Mouse (Mus musculus) hindbrain, embryonic 11.5 days (tissue): ENCODE data around the gene Olfr315. TPM values are rescaled to one million over a fixed set of nuclear protein-coding genes. Genes with fewer than 3 reads are reported as not detected.

ENCODE experiments used
- ATAC-seq: fragments of 200-750 bp; cut with Nextera tagmentation; 2 replicates; pipeline ENCODE4 v1.8.0; 2017; ENCODE audit warnings: mild to moderate bottlenecking, moderate TSS enrichment, moderate library complexity; ENCODE audit not compliant: low FRiP score
- DNase-seq: peaks from one replicate; pipeline ENCODE4 v3.0.0-alpha.2; 2015; ENCODE audit warnings: low spot score
- H3K27ac ChIP-seq: fragments of 300-500 bp; sonication (generic); 2 replicates; pipeline ENCODE4 v1.5.1; 2014; ENCODE audit warnings: mild to moderate bottlenecking, low read depth, low read length
- H3K27me3 ChIP-seq: fragments of 300-500 bp; sonication (generic); 2 replicates; pipeline ENCODE4 v1.6.1; 2014; ENCODE audit warnings: mild to moderate bottlenecking, low read length, moderate library complexity, mixed read lengths; ENCODE audit not compliant: control insufficient read depth, insufficient read depth
- H3K36me3 ChIP-seq: fragments of 300-500 bp; sonication (generic); 2 replicates; pipeline ENCODE4 v1.6.1; 2014; ENCODE audit warnings: mild to moderate bottlenecking, low read length, moderate library complexity, mixed read lengths; ENCODE audit not compliant: control insufficient read depth, insufficient read depth
- H3K4me1 ChIP-seq: fragments of 300-500 bp; sonication (generic); replicated peaks from 2 replicates; pipeline ENCODE4 v1.6.1; 2014; ENCODE audit warnings: low read length, mixed read lengths; ENCODE audit not compliant: control insufficient read depth, insufficient read depth
- H3K4me2 ChIP-seq: fragments of 300-500 bp; sonication (generic); replicated peaks from 2 replicates; pipeline ENCODE4 v1.6.1; 2014; ENCODE audit warnings: mild to moderate bottlenecking, low read depth, low read length
- H3K4me3 ChIP-seq: fragments of 300-500 bp; sonication (generic); 2 replicates; pipeline ENCODE4 v1.5.1; 2014; ENCODE audit warnings: low read depth, low read length
- H3K9ac ChIP-seq: fragments of 300-500 bp; sonication (generic); 2 replicates; pipeline ENCODE4 v1.6.1; 2014; ENCODE audit warnings: low read depth, low read length
- H3K9me3 ChIP-seq: fragments of 300-500 bp; sonication (generic); 2 replicates; pipeline ENCODE4 v1.6.1; 2016; ENCODE audit warnings: low read length; ENCODE audit not compliant: control insufficient read depth
- WGBS: fragments of 180-500 bp; shearing (Covaris S2); extraction: QIAGEN DNeasy Blood & Tissue Kit; methylation state at CpG from one replicate; pipeline ENCODE4 v1.1.7; 2014; 5-methylcytosine and 5-hydroxymethylcytosine counted together
- polyA plus RNA-seq: library from polyadenylated mRNA; unstranded; fragments of >200 nt; fragmentation: Nextera tagmentation; extraction: Ambion mirVana; gene quantifications from 2 replicates; pipeline ENCODE4 v1.2.1, GENCODE M21; 2014

Gene Olfr315
- polyA plus RNA-seq, 1 experiment from 2014 or later, result not detected

DNA sequence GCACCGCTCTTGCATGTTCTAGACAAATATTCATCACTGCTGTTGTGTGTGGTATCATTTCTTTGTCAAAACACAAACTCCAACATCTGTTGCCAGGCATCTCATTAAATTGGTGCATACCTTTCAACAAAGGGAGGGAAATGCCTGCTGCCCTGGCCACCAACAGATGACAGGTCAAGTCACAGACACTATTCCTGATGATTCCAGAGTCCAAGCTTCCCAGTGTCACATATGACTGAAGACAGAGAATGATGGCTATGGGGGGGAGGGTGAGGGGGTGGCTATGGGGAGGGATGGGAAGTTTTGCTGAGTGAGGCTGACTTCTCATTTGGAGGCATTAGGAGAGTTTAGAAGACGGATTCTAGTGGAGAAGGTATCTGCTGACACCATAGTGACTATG lies 11.2 kb downstream of the Olfr315 start:
- H3K4me1 ChIP-seq, result no peaks in the 10 kb centered on the region
- H3K27ac ChIP-seq, result no peak overlapping the region
- H3K9me3 ChIP-seq, result no peaks in the 10 kb centered on the region
- no peaks in the 10 kb centered on the region for H3K27me3 ChIP-seq
- H3K9ac ChIP-seq, result no peak overlapping the region
- no peak overlapping the region for H3K4me2 ChIP-seq
- H3K36me3 ChIP-seq, result no peaks in the 10 kb centered on the region
- ATAC-seq (no peak), DNase-seq (no peak)
- 74% methylated on average over 2 of the region's 2 CpGs for WGBS
- no peak overlapping the region for H3K4me3 ChIP-seq

DNA sequence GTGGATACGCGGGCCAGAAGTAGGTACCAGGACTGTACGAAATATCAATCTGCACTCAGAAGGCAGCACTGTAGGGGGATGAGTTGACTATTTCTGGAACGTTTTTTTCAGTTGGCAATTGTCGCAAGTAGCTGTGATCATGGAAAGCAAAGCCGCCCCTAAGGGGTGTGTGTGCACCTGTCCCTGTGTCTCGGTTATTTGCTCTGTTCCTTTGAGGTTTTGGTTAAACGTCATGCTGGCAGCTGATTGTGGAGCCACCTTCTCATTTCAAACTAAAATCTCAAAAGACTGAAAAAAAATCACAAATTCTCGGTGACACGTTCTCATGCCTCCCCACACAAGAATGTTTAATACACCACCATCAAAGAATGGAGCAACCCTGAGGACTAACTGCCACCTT lies 14.7 kb downstream of the Olfr315 start:
- Histone ChIP-seq H3K9me3 (no peaks in the 10 kb centered on the region), H3K4me3 (no peak overlapping the region), H3K27me3 (no peaks in the 10 kb centered on the region), H3K4me2 (no peak overlapping the region), H3K4me1 (no peaks in the 10 kb centered on the region), H3K9ac (no peak overlapping the region), H3K36me3 (no peaks in the 10 kb centered on the region), H3K27ac (no peak overlapping the region)
- DNase-seq (no peak), ATAC-seq (no peak)
- 90% methylated on average over 10 of the region's 10 CpGs for WGBS

DNA sequence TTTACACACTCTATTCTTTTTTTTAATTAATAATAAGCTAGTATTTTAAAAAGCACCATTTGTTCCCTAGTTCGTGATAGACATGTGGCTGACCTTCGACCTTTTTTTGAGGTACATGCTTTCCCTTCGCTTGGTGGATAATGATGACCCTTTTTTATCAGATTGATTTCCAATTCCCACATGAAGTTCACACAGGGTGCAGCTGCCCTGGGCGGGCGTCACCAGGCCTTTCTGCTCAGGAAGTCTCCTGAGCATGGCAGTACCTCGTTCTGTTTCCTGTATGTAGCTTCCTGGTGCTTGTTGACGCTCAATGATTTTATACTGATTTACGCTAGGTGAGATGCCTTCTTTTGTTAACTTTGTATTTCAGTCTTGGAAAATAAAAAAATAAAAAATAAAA lies 15.4 kb downstream of the Olfr315 start:
- no peaks in the 10 kb centered on the region for H3K4me1 ChIP-seq
- H3K9me3 ChIP-seq, result no peaks in the 10 kb centered on the region
- 89% methylated on average over 8 of the region's 8 CpGs for whole genome bisulfite sequencing
- DNase-seq, result no peak
- no peaks in the 10 kb centered on the region for H3K36me3 ChIP-seq
- H3K9ac ChIP-seq, result no peak overlapping the region
- no peak overlapping the region for H3K4me2 ChIP-seq
- H3K27me3 ChIP-seq, result no peaks in the 10 kb centered on the region
- no peak for ATAC-seq
- no peak overlapping the region for H3K27ac ChIP-seq
- no peak overlapping the region for H3K4me3 ChIP-seq

DNA sequence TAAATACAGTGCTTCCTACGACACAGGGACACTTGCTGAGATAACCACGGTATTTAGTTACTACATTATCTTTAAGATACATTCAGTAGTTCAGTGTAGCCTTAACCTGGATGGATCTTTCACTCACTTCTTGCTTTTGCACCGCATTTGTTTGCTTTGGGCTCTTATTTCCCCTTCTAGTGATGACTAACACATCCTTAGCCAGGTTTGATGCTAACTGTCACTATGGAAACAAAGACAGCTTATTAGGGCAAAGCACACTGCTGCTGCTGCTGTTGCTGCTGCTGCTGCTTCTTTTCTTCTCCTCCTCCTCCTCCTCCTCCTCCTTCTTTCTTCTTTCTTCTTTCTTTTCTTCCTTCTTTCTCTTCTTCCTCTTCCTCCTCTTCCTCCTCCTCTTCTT lies 16.5 kb downstream of the Olfr315 start:
- DNase-seq, result peak; percentile 3

DNA sequence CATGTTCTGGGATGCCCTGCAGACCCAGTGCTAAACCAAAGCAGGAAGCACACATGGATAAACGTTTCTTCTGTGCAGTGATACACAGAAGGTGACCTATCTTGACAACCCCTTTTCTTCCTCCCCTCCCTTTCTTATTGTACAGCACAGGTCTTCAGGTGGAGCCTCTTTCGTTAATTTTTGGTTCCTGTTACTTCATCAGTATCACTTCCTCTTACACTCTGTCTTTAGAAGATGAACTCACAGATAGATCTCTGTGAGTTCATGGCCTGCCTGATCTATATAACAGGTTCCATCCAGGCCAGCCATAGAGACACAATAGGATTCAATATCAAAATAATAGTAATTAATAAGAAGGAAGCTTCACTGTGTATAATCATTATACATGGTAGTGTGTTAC lies 17.1 kb downstream of the Olfr315 start:
- H3K27me3 ChIP-seq, result no peaks in the 10 kb centered on the region
- H3K4me1 ChIP-seq, result no peaks in the 10 kb centered on the region
- no peaks in the 10 kb centered on the region for H3K9me3 ChIP-seq
- ATAC-seq (no peak), DNase-seq (no peak)
- no peak overlapping the region for H3K27ac ChIP-seq
- no peak overlapping the region for H3K4me2 ChIP-seq
- H3K4me3 ChIP-seq, result no peak overlapping the region
- H3K36me3 ChIP-seq, result no peaks in the 10 kb centered on the region
- no peak overlapping the region for H3K9ac ChIP-seq
- 65% methylated on average over 2 of the region's 2 CpGs for WGBS

More for the DNA sequence above, 16.5 kb downstream of the Olfr315 start:
- no peaks in the 10 kb centered on the region for H3K9me3 ChIP-seq
- H3K4me3 ChIP-seq, result no peak overlapping the region
- no peaks in the 10 kb centered on the region for H3K4me1 ChIP-seq
- H3K4me2 ChIP-seq, result no peak overlapping the region
- H3K27ac ChIP-seq, result no peak overlapping the region
- H3K27me3 ChIP-seq, result no peaks in the 10 kb centered on the region
- H3K36me3 ChIP-seq, result no peaks in the 10 kb centered on the region
- no peak overlapping the region for H3K9ac ChIP-seq
- ATAC-seq, result no peak
- 24% methylated on average over 3 of the region's 3 CpGs for WGBS

DNA sequence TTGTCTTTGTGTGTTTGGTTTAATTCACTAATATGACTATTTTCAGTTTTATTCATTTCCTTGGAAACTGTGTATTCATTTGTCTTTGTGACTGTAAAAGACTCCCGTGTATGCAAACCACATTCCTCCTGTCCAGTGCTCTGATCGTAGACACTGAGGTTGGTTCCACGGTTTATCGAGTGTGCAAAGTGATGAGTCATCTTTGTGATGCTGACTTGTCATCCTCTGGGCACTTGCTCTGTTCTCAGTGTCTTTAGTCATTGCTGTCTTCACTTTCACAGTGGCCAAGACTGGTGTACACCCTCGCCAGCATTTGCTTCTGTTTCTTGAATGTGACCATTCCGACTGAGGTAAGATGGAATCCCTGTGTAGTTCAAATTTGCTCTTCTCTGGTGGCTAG lies 17.7 kb downstream of the Olfr315 start:
- Histone ChIP-seq H3K36me3 (no peaks in the 10 kb centered on the region), H3K9me3 (no peaks in the 10 kb centered on the region), H3K4me1 (no peaks in the 10 kb centered on the region), H3K9ac (no peak overlapping the region), H3K27me3 (no peaks in the 10 kb centered on the region), H3K27ac (no peak overlapping the region), H3K4me3 (no peak overlapping the region), H3K4me2 (no peak overlapping the region)
- DNase-seq (no peak), ATAC-seq (no peak)
- 83% methylated on average over 6 of the region's 6 CpGs for WGBS

DNA sequence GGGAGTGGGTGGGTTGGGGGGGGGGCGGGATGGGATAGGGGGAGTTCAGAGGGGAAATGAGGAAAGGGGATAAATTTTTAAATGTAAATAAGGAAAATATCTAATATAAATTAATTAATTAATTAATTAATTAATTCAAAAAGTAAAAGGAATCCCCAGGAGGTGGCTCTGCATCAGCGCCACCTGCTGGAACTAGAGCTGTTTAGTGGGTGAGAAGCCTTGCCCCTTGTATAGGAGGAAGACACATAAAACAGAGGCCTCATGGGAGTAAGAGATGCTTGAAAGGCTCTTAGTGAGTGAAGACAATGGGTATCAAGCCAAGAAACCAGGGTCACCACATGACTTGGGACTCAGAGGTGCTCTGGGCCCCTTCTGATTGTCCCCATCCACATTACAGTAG lies 22.9 kb downstream of the Olfr315 start:
- DNase-seq (no peak), ATAC-seq (no peak)
- Histone ChIP-seq H3K36me3 (no peaks in the 10 kb centered on the region), H3K9ac (no peak overlapping the region), H3K4me2 (no peak overlapping the region), H3K4me1 (no peaks in the 10 kb centered on the region), H3K27ac (no peak overlapping the region), H3K9me3 (no peaks in the 10 kb centered on the region), H3K4me3 (no peak overlapping the region), H3K27me3 (no peaks in the 10 kb centered on the region)
- 89% methylated on average over 2 of the region's 2 CpGs for WGBS

DNA sequence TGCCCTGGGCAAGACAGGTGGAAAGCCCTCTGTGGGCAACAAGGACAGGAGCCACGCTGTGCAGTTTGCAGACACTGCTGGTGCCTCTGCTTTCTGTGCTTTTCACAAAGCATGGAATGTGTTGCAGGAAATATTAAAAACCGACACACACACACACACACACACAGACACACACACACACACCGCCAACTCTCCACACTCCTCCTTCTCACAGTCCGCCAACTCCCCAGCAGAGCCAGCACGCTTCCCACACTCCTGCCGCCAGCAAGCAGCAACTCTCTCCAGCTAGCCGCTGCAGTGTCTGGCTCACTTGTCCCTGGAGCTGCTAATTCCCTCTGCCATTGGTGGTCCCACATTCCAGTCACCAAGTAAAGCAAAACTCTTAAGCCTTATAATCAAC lies 23.9 kb downstream of the Olfr315 start:
- no peak overlapping the region for H3K27ac ChIP-seq
- 79% methylated on average over 7 of the region's 7 CpGs for WGBS
- no peaks in the 10 kb centered on the region for H3K36me3 ChIP-seq
- H3K4me3 ChIP-seq, result no peak overlapping the region
- H3K4me1 ChIP-seq, result no peaks in the 10 kb centered on the region
- no peaks in the 10 kb centered on the region for H3K27me3 ChIP-seq
- no peak for DNase-seq
- no peak for ATAC-seq
- no peaks in the 10 kb centered on the region for H3K9me3 ChIP-seq
- H3K4me2 ChIP-seq, result no peak overlapping the region
- H3K9ac ChIP-seq, result no peak overlapping the region

DNA sequence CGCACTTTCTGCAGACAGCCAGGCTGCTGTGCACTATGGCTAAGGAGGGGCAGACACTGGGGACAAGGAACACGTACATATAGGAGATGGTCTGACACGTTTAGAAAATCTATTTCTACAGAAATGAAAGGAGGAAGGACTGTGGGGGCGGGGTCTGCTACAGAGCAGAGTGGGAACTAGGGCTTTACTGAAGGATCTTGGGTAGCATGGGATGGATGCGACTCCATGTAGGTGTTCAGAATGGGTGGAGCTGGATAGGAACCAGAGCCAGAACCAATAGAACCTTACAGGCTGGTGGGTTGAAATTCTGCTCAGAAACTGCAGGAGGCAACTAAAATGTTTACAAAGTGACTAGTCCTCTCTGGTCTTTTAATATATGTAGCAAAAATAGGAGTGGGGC lies 26.8 kb downstream of the Olfr315 start:
- Histone ChIP-seq H3K9me3 (no peaks in the 10 kb centered on the region), H3K4me3 (no peak overlapping the region), H3K27me3 (no peaks in the 10 kb centered on the region), H3K27ac (no peak overlapping the region), H3K9ac (no peak overlapping the region), H3K4me1 (no peaks in the 10 kb centered on the region), H3K36me3 (no peaks in the 10 kb centered on the region), H3K4me2 (no peak overlapping the region)
- WGBS, result 79% methylated on average over 5 of the region's 5 CpGs
- no peak for DNase-seq
- no peak for ATAC-seq
